Mouse (Mus musculus) olfactory bulb, adult 2 months (tissue): ENCODE data around the gene Psd. TPM values are rescaled to one million over a fixed set of nuclear protein-coding genes. Genes with fewer than 3 reads are reported as not detected.

Source experiments
- H3K27ac ChIP-seq: fragments of 200-500 bp; 2 replicates; pipeline ENCODE4 v1.5.1; 2012; ENCODE audit warnings: low read depth, low read length; ENCODE audit not compliant: insufficient read depth
- H3K4me1 ChIP-seq: fragments of 200-500 bp; 2 replicates; pipeline ENCODE4 v1.6.1; 2012; ENCODE audit warnings: low read length; ENCODE audit not compliant: control insufficient read depth, insufficient read depth
- H3K4me3 ChIP-seq: fragments of 200-500 bp; 2 replicates; pipeline ENCODE4 v1.5.1; 2012; ENCODE audit warnings: mild to moderate bottlenecking, low read depth, low read length, moderate library complexity; ENCODE audit not compliant: insufficient read depth
- CTCF ChIP-seq: fragments of 200-500 bp; IDR thresholded peaks from 2 replicates; pipeline ENCODE4 v1.5.1; 2012; ENCODE audit warnings: low read depth, mild to moderate bottlenecking, low read length, moderate library complexity; ENCODE audit not compliant: insufficient read depth
- POLR2A ChIP-seq: fragments of 200-500 bp; IDR thresholded peaks from 2 replicates; pipeline ENCODE4 v1.6.1; 2012; ENCODE audit warnings: mild to moderate bottlenecking, low read depth, low read length, moderate library complexity; ENCODE audit not compliant: insufficient read depth
- WGBS: fragments of 180-500 bp; shearing (Covaris S2); methylation state at CpG from one replicate; pipeline ENCODE4 v1.1.7; 2018; 5-methylcytosine and 5-hydroxymethylcytosine counted together
- polyA plus RNA-seq: library from polyadenylated mRNA; stranded (reverse); fragments of >200 nt; gene quantifications from 2 replicates; pipeline ENCODE4 v1.2.4, GENCODE M21; 2012; ENCODE audit warnings: low replicate concordance; ENCODE audit not compliant: missing spikeins, insufficient read depth, insufficient read length

Psd gene
- polyA plus RNA-seq, 1 experiment = not detected

GRCm38 (mm10) chr19:46339287-46339971 is 12.5 kb upstream of the Psd start:
- TF ChIP-seq POLR2A = no peak
- no peak for TF ChIP-seq CTCF
- Histone ChIP-seq H3K4me1 (peaks cover 21% of the 10 kb centered on the region), H3K4me3 (no peak overlapping the region), H3K27ac (peak overlapping the region; percentile 34; the same call in 1 of the 2 replicates)
- WGBS = 16% methylated on average over 7 of the region's 7 CpGs

- 13% methylated on average over 6 of the region's 6 CpGs for WGBS
- peak overlapping the region; percentile 34 for H3K27ac ChIP-seq
- peaks cover 21% of the 10 kb centered on the region for H3K4me1 ChIP-seq
- peak overlapping the region; percentile 27 for H3K4me3 ChIP-seq
- no peak for TF ChIP-seq CTCF
Observed at GRCm38 (mm10) chr19:46338942-46339286, 12.0 kb upstream of the Psd start.

GRCm38 (mm10) chr19:46338331-46338936 is 11.5 kb upstream of the Psd start, which contains the start of gene Cuedc2:
Gene Cuedc2, minus strand, starts transcription at chr19:46338702.
- under 1% methylated on average over 31 of the region's 31 CpGs for WGBS
- peak within 1 kb of the TSS; percentile 84 for H3K4me3 ChIP-seq
- TF ChIP-seq CTCF (no peak), POLR2A (peak; percentile 31; the same call in 1 of the 2 replicates)
- peak within 1 kb of the TSS; percentile 53 for H3K27ac ChIP-seq
- H3K4me1 ChIP-seq = peaks cover 21% of the 10 kb centered on the region

GRCm38 (mm10) chr19:46337719-46338330 is 10.9 kb upstream of the Psd start:
- TF ChIP-seq CTCF = no peak
- no peak for TF ChIP-seq POLR2A
- 19% methylated on average over 15 of the region's 15 CpGs for WGBS
- Histone ChIP-seq H3K4me3 (peak overlapping the region; percentile 84), H3K27ac (peak overlapping the region; percentile 53), H3K4me1 (peaks cover 21% of the 10 kb centered on the region)

- 83% methylated on average over 3 of the region's 3 CpGs for WGBS
- no peak overlapping the region for H3K27ac ChIP-seq
- peaks cover 17% of the 10 kb centered on the region for H3K4me1 ChIP-seq
- no peak for TF ChIP-seq CTCF
- TF ChIP-seq POLR2A = no peak
- H3K4me3 ChIP-seq = no peak overlapping the region
Observed at GRCm38 (mm10) chr19:46333906-46334305, 7.0 kb upstream of the Psd start.

GRCm38 (mm10) chr19:46332721-46333339 is 5.9 kb upstream of the Psd start:
- Histone ChIP-seq H3K4me1 (peaks cover 17% of the 10 kb centered on the region), H3K4me3 (no peak overlapping the region), H3K27ac (no peak overlapping the region)
- TF ChIP-seq POLR2A = no peak
- no peak for TF ChIP-seq CTCF
- WGBS = 32% methylated on average over 7 of the region's 7 CpGs

- Histone ChIP-seq H3K4me3 (no peak overlapping the region), H3K4me1 (peaks cover 17% of the 10 kb centered on the region), H3K27ac (no peak overlapping the region)
- 81% methylated on average over 3 of the region's 3 CpGs for WGBS
- no peak for TF ChIP-seq POLR2A
- no peak for TF ChIP-seq CTCF
Observed at GRCm38 (mm10) chr19:46331936-46332335, 5.0 kb upstream of the Psd start.

GRCm38 (mm10) chr19:46331326-46331725 is 4.4 kb upstream of the Psd start:
- H3K27ac ChIP-seq = no peak overlapping the region
- no peak for TF ChIP-seq POLR2A
- 89% methylated on average over 14 of the region's 14 CpGs for WGBS
- H3K4me3 ChIP-seq = no peak overlapping the region
- H3K4me1 ChIP-seq = peaks cover 13% of the 10 kb centered on the region

GRCm38 (mm10) chr19:46330696-46331095 is 3.7 kb upstream of the Psd start:
- Histone ChIP-seq H3K27ac (no peak overlapping the region), H3K4me3 (no peak overlapping the region), H3K4me1 (peaks cover 13% of the 10 kb centered on the region)
- TF ChIP-seq POLR2A = no peak
- no peak for TF ChIP-seq CTCF
- 92% methylated on average over 12 of the region's 12 CpGs for WGBS
